Mouse (Mus musculus): ENCODE measurements around the gene Tusc2.

- TF ChIP-seq MAFK (IDR thresholded peaks at IDR 0.05; ENCODE audit: insufficient read depth, low read depth, low read length) (no peak), CHD2 (IDR thresholded peaks at IDR 0.05; ENCODE audit: low read depth, low read length) (no peak), ZC3H11A (IDR thresholded peaks at IDR 0.05; ENCODE audit: borderline replicate concordance, low read depth, low read length) (no peak), ZNF384 (IDR thresholded peaks at IDR 0.05; ENCODE audit: low read depth, low read length) (no peak)
Measured at GRCm38 (mm10) chr9:107593101-107593976, 30.3 kb downstream of the Tusc2 start.
